Mouse (Mus musculus) thymus, postnatal 0 days (tissue): ENCODE measurements around the gene Gabrb3. TPM values are rescaled to one million over a fixed set of nuclear protein-coding genes. Genes with fewer than 3 reads are reported as not detected.

ENCODE experiments used
- DNase-seq: peaks from one replicate; pipeline ENCODE4 v3.0.0-alpha.2; 2015; ENCODE audit warnings: low spot score
- polyA plus RNA-seq: library from polyadenylated mRNA; unstranded; fragments of >200 nt; fragmentation: Nextera tagmentation; extraction: Ambion mirVana; gene quantifications from 2 replicates; pipeline ENCODE4 v1.2.1, GENCODE M21; 2015

Gabrb3 gene
- polyA plus RNA-seq, 1 experiment from 2014 or later = 0.08 TPM

DNA sequence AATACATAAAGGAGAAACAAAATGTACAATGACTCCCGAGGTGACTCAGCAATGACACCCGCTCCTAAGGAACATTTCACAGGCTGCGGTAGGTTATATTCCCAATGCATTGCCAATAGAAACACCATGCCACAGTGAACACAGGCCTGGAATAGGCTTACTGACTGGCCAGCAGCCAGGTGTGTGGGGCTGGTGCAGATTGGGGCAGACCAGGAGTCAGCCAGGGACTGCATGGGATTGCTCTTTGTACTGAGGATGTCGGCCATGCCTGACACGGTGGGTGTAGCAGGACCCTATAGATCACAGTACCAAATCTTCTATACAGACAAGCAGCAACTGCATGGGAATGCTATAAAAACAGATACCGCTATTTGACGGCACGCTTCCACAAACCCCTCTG is 110.5 kb downstream of the Gabrb3 start:
- no peak for DNase-seq

GRCm38 (mm10) chr7:57532676-57533075 is 113.2 kb downstream of the Gabrb3 start:
- DNase-seq = no peak

GRCm38 (mm10) chr7:57538565-57538964 is 119.1 kb downstream of the Gabrb3 start:
- no peak for DNase-seq

- no peak for DNase-seq
These were observed 141.4 kb downstream of the Gabrb3 start for GRCm38 (mm10) chr7:57560732-57561436.

GRCm38 (mm10) chr7:57564403-57564802 is 144.9 kb downstream of the Gabrb3 start:
- no peak for DNase-seq

- peak; percentile 9 for DNase-seq
These were observed 171.2 kb downstream of the Gabrb3 start for GRCm38 (mm10) chr7:57590451-57591248.

- DNase-seq = no peak
These were observed 171.7 kb downstream of the Gabrb3 start for GRCm38 (mm10) chr7:57591249-57591577.

GRCm38 (mm10) chr7:57591578-57592431 is 172.3 kb downstream of the Gabrb3 start:
- no peak for DNase-seq

- no peak for DNase-seq
These were observed 177.8 kb downstream of the Gabrb3 start for GRCm38 (mm10) chr7:57597341-57597740.

- no peak for DNase-seq
These were observed 199.2 kb downstream of the Gabrb3 start for GRCm38 (mm10) chr7:57618697-57619096.

- no peak for DNase-seq
These were observed 200.5 kb downstream of the Gabrb3 start for GRCm38 (mm10) chr7:57620036-57620435.

DNA sequence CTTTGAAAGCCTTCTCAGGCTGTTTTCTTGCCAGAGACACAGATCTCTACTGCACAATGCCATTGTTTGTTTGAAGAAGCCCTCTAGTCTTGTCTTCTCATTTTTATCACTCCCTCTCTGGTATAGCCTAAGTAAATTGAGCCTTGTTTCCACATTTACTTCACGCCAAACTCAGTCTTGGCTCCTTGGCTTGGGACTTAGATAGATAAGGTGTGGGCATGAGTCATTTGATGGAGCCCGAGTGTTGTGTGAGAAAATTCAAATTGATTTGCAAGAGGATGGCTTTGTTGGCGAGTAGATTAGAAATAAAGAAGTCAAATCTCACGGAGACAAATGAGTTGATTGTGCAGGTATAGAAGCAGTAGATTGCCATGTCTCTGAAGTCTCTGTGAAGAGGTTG is 204.2 kb downstream of the Gabrb3 start:
- DNase-seq = no peak

DNA sequence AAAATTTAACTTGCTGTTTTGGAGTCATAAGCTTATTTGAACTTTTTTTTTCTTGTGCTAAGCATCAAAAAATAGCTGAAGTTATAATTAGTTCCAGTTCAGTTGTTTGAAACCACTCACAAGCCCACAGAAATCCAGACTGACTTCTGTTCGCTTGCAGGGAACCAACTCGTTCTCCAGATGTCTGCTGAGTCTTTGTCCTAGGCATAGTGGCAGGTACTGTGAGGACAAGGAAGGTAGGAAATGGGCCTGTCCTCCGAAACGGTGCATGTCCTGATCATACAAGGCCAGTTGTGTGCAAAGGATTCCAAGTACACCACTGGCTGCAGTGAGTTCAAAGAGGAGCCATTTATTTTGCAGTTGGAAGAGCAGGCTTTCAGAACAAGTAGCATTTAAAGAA is 215.5 kb downstream of the Gabrb3 start:
- no peak for DNase-seq

- no peak for DNase-seq
These were observed 216.2 kb downstream of the Gabrb3 start for GRCm38 (mm10) chr7:57635687-57636086.

DNA sequence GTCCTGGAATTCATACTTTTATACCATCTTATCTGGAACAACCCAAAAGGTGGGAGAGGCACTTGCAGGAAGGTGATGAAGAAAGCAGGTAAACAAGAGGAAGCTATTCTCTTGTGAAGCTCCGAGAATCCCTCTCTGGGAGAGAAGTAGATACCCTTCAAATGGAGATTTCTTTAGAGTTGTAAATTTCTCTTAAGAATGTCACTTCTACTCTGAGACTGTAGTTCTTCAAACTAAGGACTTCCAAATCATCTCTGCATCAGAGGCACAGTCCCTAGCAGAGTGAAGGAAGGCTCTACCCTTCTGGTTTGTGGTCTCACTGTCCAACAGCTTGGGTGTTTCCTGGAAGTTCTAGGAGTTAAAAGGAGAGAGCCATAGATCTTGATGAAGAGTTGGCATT is 221.3 kb downstream of the Gabrb3 start:
- no peak for DNase-seq

GRCm38 (mm10) chr7:57647345-57647744 is 227.9 kb downstream of the Gabrb3 start:
- DNase-seq = no peak

- DNase-seq = no peak
These were observed 228.8 kb downstream of the Gabrb3 start for GRCm38 (mm10) chr7:57648136-57648755.

- DNase-seq = no peak
These were observed 257.9 kb downstream of the Gabrb3 start for GRCm38 (mm10) chr7:57677352-57677751.

GRCm38 (mm10) chr7:57689836-57690235 is 270.3 kb downstream of the Gabrb3 start:
- DNase-seq = no peak

DNA sequence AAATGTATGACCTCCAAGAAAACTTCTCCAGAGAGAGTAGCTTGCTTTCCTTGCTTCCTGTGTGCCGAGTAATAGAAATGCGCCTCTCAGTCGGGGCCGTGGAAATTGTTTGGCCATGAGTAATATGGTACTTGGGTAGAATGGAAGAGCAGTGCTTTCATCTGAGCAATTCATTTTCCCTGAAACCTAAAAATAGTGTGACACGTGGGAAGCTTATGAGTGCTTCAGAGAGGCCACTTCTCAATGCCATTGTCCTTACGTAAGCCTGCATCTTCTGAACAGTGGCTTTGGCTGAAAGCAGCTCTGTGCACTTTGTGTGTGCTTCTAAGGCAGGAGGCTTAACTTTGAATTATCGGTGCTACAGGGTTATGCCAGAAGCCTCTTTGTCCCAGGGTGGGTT is 280.9 kb downstream of the Gabrb3 start:
- DNase-seq = no peak

DNA sequence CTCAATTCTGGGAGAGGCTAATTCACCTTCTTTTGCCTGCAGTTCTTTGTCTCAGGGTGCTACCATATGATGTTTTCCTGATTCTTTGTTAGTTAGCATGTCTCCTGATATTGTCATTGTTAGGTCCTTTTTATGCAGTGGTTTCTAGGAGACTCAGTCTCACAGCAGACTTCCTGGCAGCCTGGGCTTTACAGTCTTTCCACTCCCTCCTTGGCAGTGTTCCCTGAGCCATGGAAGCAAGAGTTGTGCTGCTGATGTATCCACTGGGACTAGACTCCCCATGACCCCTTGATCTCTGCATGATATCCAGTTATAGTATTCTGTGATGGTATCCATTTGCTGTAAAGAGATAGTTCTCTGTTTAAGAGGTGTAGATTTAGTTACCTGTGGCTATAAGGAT is 281.6 kb downstream of the Gabrb3 start:
- no peak for DNase-seq

DNA sequence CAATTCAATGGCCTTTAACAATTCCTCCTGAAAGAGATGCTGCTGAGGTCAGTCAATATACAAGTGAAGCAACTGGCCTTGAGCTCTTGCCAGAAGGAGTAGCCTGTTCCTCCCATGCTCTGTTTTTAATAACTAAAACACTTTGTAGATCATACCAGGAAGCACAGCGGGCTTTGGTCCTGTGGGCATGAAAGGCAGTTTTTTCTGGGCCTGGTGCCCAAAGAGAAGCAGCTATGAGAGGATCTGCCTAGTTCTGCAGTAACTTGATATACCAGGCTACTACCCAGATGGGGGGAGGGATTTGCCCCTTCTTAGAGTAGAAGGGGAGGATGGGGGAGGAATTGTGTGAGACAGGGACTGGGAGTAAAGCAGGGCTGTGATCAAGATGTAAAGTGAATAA is 284.1 kb downstream of the Gabrb3 start:
- no peak for DNase-seq
